ENCODE assay signal across 8 mouse cellular contexts in the genomic region with DNA sequence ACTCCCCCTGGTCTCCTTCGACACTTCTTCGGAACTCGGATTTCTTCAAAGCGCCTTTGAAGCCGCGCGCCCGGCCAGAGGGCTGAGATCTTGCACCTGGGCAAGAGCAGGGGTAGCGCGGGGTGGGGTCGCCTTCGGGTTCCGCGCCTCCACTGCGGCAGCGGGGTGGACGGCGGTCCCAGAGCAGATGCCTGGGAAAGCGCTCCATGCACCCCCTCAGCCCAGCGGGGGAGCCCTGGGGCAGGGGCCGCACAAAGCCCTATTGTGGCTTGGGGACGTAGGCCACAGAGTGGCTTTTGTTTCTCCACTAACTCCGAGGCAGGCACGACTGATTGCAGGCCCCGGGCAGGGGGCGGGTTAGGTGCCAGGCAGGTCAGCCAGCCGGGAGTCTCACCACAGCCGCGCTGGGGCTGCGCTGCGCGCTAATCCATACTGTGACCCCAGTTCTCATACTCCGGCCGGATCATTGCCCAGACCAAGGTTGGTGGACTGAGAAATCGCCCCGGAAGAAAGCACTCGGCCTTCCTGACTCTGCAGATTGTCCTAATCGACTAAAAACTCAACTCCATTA. TPM values are rescaled to one million over a fixed set of nuclear protein-coding genes. Genes with fewer than 3 reads are reported as not detected.
DNase-seq lines count a peak whose midpoint lies in the region; ATAC-seq lines count a peak whose summit lies in the region.

No protein-coding gene starts in this region.

- peak overlapping the region; percentile 97 for H3K4me2 ChIP-seq in heart, embryonic 13.5 days

- peak overlapping the region; percentile 81 for H3K9ac ChIP-seq in heart, embryonic 13.5 days

- no peaks in the 10 kb centered on the region for H3K36me3 ChIP-seq in heart, embryonic 13.5 days
- no peaks in the 10 kb centered on the region for H3K36me3 ChIP-seq in midbrain, embryonic 10.5 days

- 0 out of 2 replicates have a peak, but pooled peaks have one; percentile 9 for ATAC-seq in heart, embryonic 13.5 days (ENCODE audit: extremely low read depth, insufficient number of reproducible peaks, low FRiP score, low TSS enrichment)

- peaks cover 56% of the 10 kb centered on the region for H3K27me3 ChIP-seq in heart, embryonic 13.5 days (replicated peaks)
- peaks cover 48% of the 10 kb centered on the region for H3K27me3 ChIP-seq in midbrain, embryonic 10.5 days (ENCODE audit: low read depth, poor library complexity, severe bottlenecking)

- DNase-seq in left cerebral cortex, adult 9 months (ENCODE audit: low spot score in 2 of 2): peak; percentile 43 to 51
- DNase-seq in left cerebral cortex, postnatal 10 days (ENCODE audit: extremely low spot score in 1 of 2, low spot score in 2 of 2): no peak
- peak; percentile 17 to 33 for DNase-seq in cerebellum, postnatal 36 days
- DNase-seq in kidney, postnatal 25 days: peak; percentile 47 to 75
- peak; percentile 82 for DNase-seq in midbrain, embryonic 10.5 days (ENCODE audit: low spot score)
- DNase-seq in urinary bladder, postnatal 10 days (ENCODE audit: low spot score): no peak
- DNase-seq in ovary, postnatal 14 days (ENCODE audit: low spot score): no peak

- peaks cover 43% of the 10 kb centered on the region for H3K4me1 ChIP-seq in heart, embryonic 13.5 days
- H3K4me1 ChIP-seq in midbrain, embryonic 10.5 days: peaks cover 54% of the 10 kb centered on the region

- peak overlapping the region; percentile 59 for H3K4me3 ChIP-seq in heart, embryonic 13.5 days
- H3K4me3 ChIP-seq in midbrain, embryonic 10.5 days: peak overlapping the region; percentile 63

- H3K27ac ChIP-seq in heart, embryonic 13.5 days (replicated peaks): peak overlapping the region; percentile 86
- H3K27ac ChIP-seq in midbrain, embryonic 10.5 days (replicated peaks): peak overlapping the region; percentile 95

- intact Hi-C loops in left cerebral cortex, postnatal 10 days (cut with DNase I): no loop called here

- WGBS in heart, embryonic 13.5 days: 3% methylated on average over 38 of the region's 38 CpGs
- under 1% methylated on average over 38 of the region's 38 CpGs for WGBS in midbrain, embryonic 10.5 days

- no peaks in the 10 kb centered on the region for H3K9me3 ChIP-seq in heart, embryonic 13.5 days
- no peaks in the 10 kb centered on the region for H3K9me3 ChIP-seq in midbrain, embryonic 10.5 days (replicated peaks)

RNA-seq across cellular contexts. Expression of gene Aaas, which starts 5.4 kb away (rescaled TPM):
- 10 to 100 TPM; 20.2 to 30.8 TPM for total RNA-seq in left cerebral cortex, postnatal 10 days (2021)
- polyA plus RNA-seq in heart, embryonic 13.5 days (2015; fragmentation: Nextera tagmentation; extraction: Ambion mirVana): 54.0 and 58.1 TPM in 2 replicates
- 115 and 128 TPM in 2 replicates for polyA plus RNA-seq in midbrain, embryonic 10.5 days (2016; fragmentation: Nextera tagmentation; extraction: Ambion mirVana)

RNA-seq across cellular contexts. Expression of gene Sp7, which starts 11.0 kb away (rescaled TPM):
- under 1 TPM; 0.26 to 0.39 TPM for total RNA-seq in left cerebral cortex, postnatal 10 days (2021)
- 0.16 and 0.19 TPM in 2 replicates for polyA plus RNA-seq in heart, embryonic 13.5 days (2015; fragmentation: Nextera tagmentation; extraction: Ambion mirVana)
- polyA plus RNA-seq in midbrain, embryonic 10.5 days (2016; fragmentation: Nextera tagmentation; extraction: Ambion mirVana): 0.59 and 0.66 TPM in 2 replicates

RNA-seq across cellular contexts. Expression of gene Myg1, which starts 24.4 kb away (rescaled TPM):
- total RNA-seq in left cerebral cortex, postnatal 10 days (2021): 10 to 100 TPM; 48.0 to 53.3 TPM
- 60.0 and 65.0 TPM in 2 replicates for polyA plus RNA-seq in heart, embryonic 13.5 days (2015; fragmentation: Nextera tagmentation; extraction: Ambion mirVana)
- polyA plus RNA-seq in midbrain, embryonic 10.5 days (2016; fragmentation: Nextera tagmentation; extraction: Ambion mirVana): 125 and 134 TPM in 2 replicates

RNA-seq across cellular contexts. Expression of gene Pfdn5, which starts 30.0 kb away (rescaled TPM):
- 100 to 1,000 TPM; 344 to 355 TPM for total RNA-seq in left cerebral cortex, postnatal 10 days (2021)
- 310 and 347 TPM in 2 replicates for polyA plus RNA-seq in heart, embryonic 13.5 days (2015; fragmentation: Nextera tagmentation; extraction: Ambion mirVana)
- 335 and 345 TPM in 2 replicates for polyA plus RNA-seq in midbrain, embryonic 10.5 days (2016; fragmentation: Nextera tagmentation; extraction: Ambion mirVana)

RNA-seq across cellular contexts. Expression of gene Sp1, which starts 50.0 kb away (rescaled TPM):
- total RNA-seq in left cerebral cortex, postnatal 10 days (2021): 10 to 100 TPM; 23.1 to 26.4 TPM
- polyA plus RNA-seq in heart, embryonic 13.5 days (2015; fragmentation: Nextera tagmentation; extraction: Ambion mirVana): 4.3 and 4.6 TPM in 2 replicates
- 7.9 and 8.9 TPM in 2 replicates for polyA plus RNA-seq in midbrain, embryonic 10.5 days (2016; fragmentation: Nextera tagmentation; extraction: Ambion mirVana)

Comparison
In these comparisons a context has a peak if more than half of its experiments do, and no peak if none do; other contexts are left out.
1. DNase-seq: peak in left cerebral cortex, adult 9 months (2 of 2), cerebellum, postnatal 36 days (2 of 2), kidney, postnatal 25 days (2 of 2) and midbrain, embryonic 10.5 days (single experiment); none in left cerebral cortex, postnatal 10 days (0 of 2), urinary bladder, postnatal 10 days (single experiment) and ovary, postnatal 14 days (single experiment).